Mouse (Mus musculus): ENCODE results near the gene S100a4. TPM values are rescaled to one million over a fixed set of nuclear protein-coding genes. Genes with fewer than 3 reads are reported as not detected.

The S100a4 gene
- polyA plus RNA-seq, 1 experiment from 2014 or later = 4.0 TPM

DNA sequence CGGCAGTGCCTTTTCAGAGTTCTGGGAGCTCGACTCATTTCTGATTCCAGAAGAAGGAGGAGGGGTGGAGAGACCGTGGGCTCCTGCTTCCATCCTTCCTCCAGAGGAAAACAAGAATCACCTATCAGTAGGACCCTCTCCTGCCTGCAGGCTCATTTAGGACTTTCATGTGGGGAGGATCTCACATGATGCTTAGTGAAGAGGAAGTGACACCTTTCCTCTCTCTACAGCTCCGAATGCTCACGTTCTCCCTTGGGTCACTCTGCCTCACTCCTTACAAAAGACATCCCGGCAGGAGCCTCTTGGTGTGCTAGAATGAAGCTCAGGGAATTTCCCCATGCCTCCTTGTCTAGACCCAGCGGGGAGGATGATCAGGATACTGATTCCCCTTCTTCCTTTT, 18.0 kb downstream of the S100a4 start:
- no peak overlapping the region for H3K9ac ChIP-seq (replicated peaks)
- no peak overlapping the region for H3K4me2 ChIP-seq (ENCODE audit: low read depth, low read length)
- H3K36me3 ChIP-seq (replicated peaks; ENCODE audit: insufficient read depth, low read length) = no peaks in the 10 kb centered on the region
- no peak for ATAC-seq
- WGBS (ENCODE audit: insufficient replicate concordance) = 39% methylated on average over 7 of the region's 7 CpGs
- H3K4me1 ChIP-seq (ENCODE audit: insufficient read depth) = no peaks in the 10 kb centered on the region
- TF ChIP-seq EP300 (IDR thresholded peaks at IDR 0.05; ENCODE audit: low read depth) (no peak), CTCF (IDR thresholded peaks at IDR 0.05; ENCODE audit: low read depth) (no peak)
- no peak overlapping the region for H3K4me3 ChIP-seq (ENCODE audit: low read depth, low read length)
- no peaks in the 10 kb centered on the region for H3K27me3 ChIP-seq (ENCODE audit: insufficient read depth, low read length)
- H3K9me3 ChIP-seq (ENCODE audit: low read length) = no peaks in the 10 kb centered on the region
- H3K27ac ChIP-seq (ENCODE audit: low read depth) = no peak overlapping the region
- DNase-seq = no peak

DNA sequence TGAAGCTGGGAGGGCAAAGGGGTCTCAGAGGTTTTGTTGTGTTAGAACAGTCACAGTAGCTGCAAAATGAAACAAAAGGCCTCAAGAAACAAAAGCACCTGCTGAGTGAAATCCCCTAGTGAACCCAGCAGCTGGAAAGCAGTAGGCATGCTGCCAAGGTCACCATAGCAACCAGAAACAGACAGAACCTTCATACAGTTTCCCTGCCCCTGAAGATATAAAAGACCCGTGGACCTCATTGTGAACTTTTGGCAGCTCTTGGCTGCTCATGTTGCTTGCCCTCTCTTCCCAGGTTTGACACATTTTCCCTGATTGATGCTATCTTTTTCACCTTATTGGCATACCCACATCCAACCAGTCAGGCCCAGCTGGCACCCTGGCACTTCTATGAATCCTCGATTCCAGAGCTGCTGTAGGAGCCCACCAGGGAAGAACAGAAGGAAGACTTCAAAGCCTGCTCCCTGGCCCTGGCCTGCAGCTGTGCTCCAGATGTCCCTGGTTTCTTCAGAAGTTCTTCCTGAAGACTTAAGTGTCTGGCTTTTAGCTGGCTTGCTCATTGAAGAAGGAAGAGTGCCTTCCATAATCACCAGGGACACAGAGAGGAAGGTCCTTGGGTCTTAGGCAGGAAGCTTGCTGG, 20.0 kb downstream of the S100a4 start:
- H3K4me3 ChIP-seq (ENCODE audit: low read depth, low read length) = no peak overlapping the region
- no peaks in the 10 kb centered on the region for H3K27me3 ChIP-seq (ENCODE audit: insufficient read depth, low read length)
- no peak overlapping the region for H3K27ac ChIP-seq (ENCODE audit: low read depth)
- no peaks in the 10 kb centered on the region for H3K9me3 ChIP-seq (ENCODE audit: low read length)
- no peak overlapping the region for H3K9ac ChIP-seq (replicated peaks)
- TF ChIP-seq EP300 (IDR thresholded peaks at IDR 0.05; ENCODE audit: low read depth) (no peak), CTCF (IDR thresholded peaks at IDR 0.05; ENCODE audit: low read depth) (no peak)
- DNase-seq = no peak
- 57% methylated on average over 2 of the region's 2 CpGs for WGBS (ENCODE audit: insufficient replicate concordance)
- ATAC-seq = no peak
- no peaks in the 10 kb centered on the region for H3K4me1 ChIP-seq (ENCODE audit: insufficient read depth)
- no peaks in the 10 kb centered on the region for H3K36me3 ChIP-seq (replicated peaks; ENCODE audit: insufficient read depth, low read length)
- H3K4me2 ChIP-seq (ENCODE audit: low read depth, low read length) = no peak overlapping the region

DNA sequence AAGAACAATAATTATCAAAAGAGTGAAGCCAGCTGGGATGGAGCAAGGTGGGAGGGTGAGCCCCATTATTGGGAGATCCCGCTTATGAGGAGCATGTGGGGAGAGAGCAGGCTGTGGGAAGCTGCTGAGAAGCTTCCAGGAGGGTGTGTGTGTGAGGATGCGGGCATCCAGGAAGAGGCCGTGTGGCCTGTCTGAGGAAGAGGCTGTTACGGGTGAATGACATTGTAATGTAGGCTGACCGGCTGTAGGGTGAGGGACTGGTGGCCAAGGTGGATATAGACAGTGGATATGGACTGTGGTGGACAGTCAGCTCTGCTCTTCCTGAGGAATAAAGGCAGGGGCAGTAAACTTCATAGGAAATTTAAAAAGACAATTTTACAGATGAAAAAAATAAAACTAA, 21.9 kb downstream of the S100a4 start:
- WGBS (ENCODE audit: insufficient replicate concordance) = 76% methylated on average over 5 of the region's 5 CpGs
- TF ChIP-seq CTCF (IDR thresholded peaks at IDR 0.05; ENCODE audit: low read depth) (no peak), EP300 (IDR thresholded peaks at IDR 0.05; ENCODE audit: low read depth) (no peak)
- DNase-seq (no peak), ATAC-seq (no peak)
- no peaks in the 10 kb centered on the region for H3K36me3 ChIP-seq (replicated peaks; ENCODE audit: insufficient read depth, low read length)
- no peaks in the 10 kb centered on the region for H3K4me1 ChIP-seq (ENCODE audit: insufficient read depth)
- H3K4me3 ChIP-seq (ENCODE audit: low read depth, low read length) = no peak overlapping the region
- H3K4me2 ChIP-seq (ENCODE audit: low read depth, low read length) = no peak overlapping the region
- no peaks in the 10 kb centered on the region for H3K27me3 ChIP-seq (ENCODE audit: insufficient read depth, low read length)
- H3K27ac ChIP-seq (ENCODE audit: low read depth) = no peak overlapping the region
- H3K9me3 ChIP-seq (ENCODE audit: low read length) = no peaks in the 10 kb centered on the region
- H3K9ac ChIP-seq (replicated peaks) = no peak overlapping the region

DNA sequence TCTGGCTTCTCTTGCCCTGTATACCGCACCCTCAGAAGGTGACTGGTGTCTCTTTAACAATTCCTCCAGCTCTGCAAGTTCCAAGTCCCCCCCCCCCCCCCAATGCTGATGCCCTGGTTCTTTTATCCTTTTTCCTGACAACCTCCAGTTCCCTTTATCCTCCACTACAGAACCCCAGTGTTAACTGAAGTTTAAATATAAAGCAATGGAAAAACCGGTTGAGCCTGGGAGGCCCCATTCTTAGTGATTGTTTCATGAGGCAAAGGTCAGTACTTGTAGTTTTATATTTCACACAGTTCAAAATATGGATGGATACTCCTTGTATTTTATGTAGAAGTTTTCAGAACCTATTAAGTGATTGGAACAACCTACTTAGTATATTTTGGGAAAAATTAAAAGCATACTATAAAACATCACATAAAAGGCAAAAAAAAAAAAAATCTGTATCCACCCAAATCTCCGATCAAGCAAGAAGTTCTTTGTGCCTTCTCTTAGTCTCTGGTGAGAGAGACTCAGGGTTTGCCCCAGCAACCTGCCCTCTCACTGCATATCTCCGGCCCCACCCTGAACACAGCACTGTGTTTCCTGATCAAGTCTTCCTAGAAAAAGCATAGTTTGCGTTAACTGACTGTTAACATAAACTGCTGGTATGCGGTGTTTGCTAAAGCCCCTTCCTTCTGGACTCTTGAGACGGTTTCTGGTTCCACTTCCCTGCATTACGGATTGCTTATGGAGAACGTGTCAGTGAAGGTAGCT, 22.9 kb downstream of the S100a4 start:
- ATAC-seq = no peak
- no peak for DNase-seq
- H3K27ac ChIP-seq (ENCODE audit: low read depth) = no peak overlapping the region

DNA sequence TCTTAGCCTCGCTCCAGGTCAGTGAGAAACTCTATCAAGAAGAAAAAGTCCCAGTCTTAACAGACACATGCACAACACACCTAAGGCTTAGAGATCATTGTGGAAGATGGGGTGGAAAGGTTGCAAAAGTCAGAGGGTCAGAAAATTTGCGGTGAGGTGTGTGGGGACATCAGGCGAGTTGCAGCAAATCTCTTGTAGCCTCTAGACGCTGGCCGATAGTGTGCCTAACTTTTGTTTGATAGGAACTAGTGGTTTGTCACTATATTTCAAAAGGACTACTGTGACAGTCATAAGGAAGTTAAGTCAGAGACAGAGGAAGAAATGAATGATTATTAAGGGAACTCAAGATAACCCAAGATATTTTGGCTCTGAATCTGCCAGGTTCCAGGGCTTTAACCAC, 23.8 kb downstream of the S100a4 start:
- ATAC-seq = no peak
- H3K36me3 ChIP-seq (replicated peaks; ENCODE audit: insufficient read depth, low read length) = no peaks in the 10 kb centered on the region
- 57% methylated on average over 5 of the region's 5 CpGs for WGBS (ENCODE audit: insufficient replicate concordance)
- no peak for DNase-seq
- no peaks in the 10 kb centered on the region for H3K9me3 ChIP-seq (ENCODE audit: low read length)
- H3K9ac ChIP-seq (replicated peaks) = no peak overlapping the region
- TF ChIP-seq CTCF (IDR thresholded peaks at IDR 0.05; ENCODE audit: low read depth) (no peak), EP300 (IDR thresholded peaks at IDR 0.05; ENCODE audit: low read depth) (no peak)
- no peaks in the 10 kb centered on the region for H3K4me1 ChIP-seq (ENCODE audit: insufficient read depth)
- no peak overlapping the region for H3K4me2 ChIP-seq (ENCODE audit: low read depth, low read length)
- no peaks in the 10 kb centered on the region for H3K27me3 ChIP-seq (ENCODE audit: insufficient read depth, low read length)
- no peak overlapping the region for H3K27ac ChIP-seq (ENCODE audit: low read depth)
- H3K4me3 ChIP-seq (ENCODE audit: low read depth, low read length) = no peak overlapping the region

More for the DNA sequence above, 22.9 kb downstream of the S100a4 start:
- TF ChIP-seq CTCF (IDR thresholded peaks at IDR 0.05; ENCODE audit: low read depth) (no peak), EP300 (IDR thresholded peaks at IDR 0.05; ENCODE audit: low read depth) (no peak)
- H3K4me2 ChIP-seq (ENCODE audit: low read depth, low read length) = no peak overlapping the region
- no peak overlapping the region for H3K4me3 ChIP-seq (ENCODE audit: low read depth, low read length)
- H3K27me3 ChIP-seq (ENCODE audit: insufficient read depth, low read length) = no peaks in the 10 kb centered on the region
- H3K9me3 ChIP-seq (ENCODE audit: low read length) = no peaks in the 10 kb centered on the region
- H3K4me1 ChIP-seq (ENCODE audit: insufficient read depth) = no peaks in the 10 kb centered on the region
- no peak overlapping the region for H3K9ac ChIP-seq (replicated peaks)
- H3K36me3 ChIP-seq (replicated peaks; ENCODE audit: insufficient read depth, low read length) = no peaks in the 10 kb centered on the region
- WGBS (ENCODE audit: insufficient replicate concordance) = 60% methylated on average over 9 of the region's 9 CpGs

DNA sequence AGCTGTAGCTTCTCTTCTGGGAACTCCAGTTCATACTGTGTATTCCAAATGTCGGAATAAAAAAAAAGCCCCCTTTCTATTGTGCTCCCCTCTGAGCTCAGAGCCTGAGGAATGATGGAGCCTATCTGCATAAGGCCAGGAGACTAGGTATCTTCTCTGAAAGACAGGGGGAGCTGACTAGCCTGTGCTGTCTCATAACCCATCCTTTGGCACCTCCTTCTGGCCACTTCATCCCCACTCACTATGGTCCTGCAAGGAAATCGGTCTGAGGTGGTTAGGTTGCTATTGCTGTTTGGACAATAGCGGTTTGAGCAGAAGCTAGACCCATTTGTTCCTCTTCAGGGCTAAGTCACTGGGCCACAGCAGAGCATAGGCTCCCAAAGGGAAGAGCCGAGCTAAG, 24.2 kb downstream of the S100a4 start:
- ATAC-seq (no peak), DNase-seq (no peak)
- TF ChIP-seq CTCF (IDR thresholded peaks at IDR 0.05; ENCODE audit: low read depth) (peak; percentile 68), EP300 (IDR thresholded peaks at IDR 0.05; ENCODE audit: low read depth) (no peak)
- Histone ChIP-seq H3K9me3 (ENCODE audit: low read length) (no peaks in the 10 kb centered on the region), H3K4me2 (ENCODE audit: low read depth, low read length) (no peak overlapping the region), H3K9ac (replicated peaks) (no peak overlapping the region), H3K4me1 (ENCODE audit: insufficient read depth) (no peaks in the 10 kb centered on the region), H3K4me3 (ENCODE audit: low read depth, low read length) (no peak overlapping the region), H3K36me3 (replicated peaks; ENCODE audit: insufficient read depth, low read length) (no peaks in the 10 kb centered on the region), H3K27me3 (ENCODE audit: insufficient read depth, low read length) (no peaks in the 10 kb centered on the region), H3K27ac (ENCODE audit: low read depth) (no peak overlapping the region)
- 50% methylated on average over 4 of the region's 4 CpGs for WGBS (ENCODE audit: insufficient replicate concordance)

Data from liver, postnatal 0 days (tissue).